Mouse (Mus musculus) C2C12 (cell line): ENCODE results near the gene Klf15.

Source experiments
- CEBPB ChIP-seq: IDR thresholded peaks from one replicate; pipeline ENCODE4 v1.6.1; 2011; ENCODE audit warnings: low read depth, mild to moderate bottlenecking, control low read depth, moderate library complexity
- CTCF ChIP-seq: IDR thresholded peaks from one replicate; pipeline ENCODE4 v1.5.1; 2011; ENCODE audit not compliant: control insufficient read depth, insufficient read depth, insufficient read length
- MAX ChIP-seq: IDR thresholded peaks from one replicate; pipeline ENCODE4 v1.6.1; 2011; ENCODE audit warnings: mild to moderate bottlenecking, control low read depth
- MYOG ChIP-seq: IDR thresholded peaks from one replicate; pipeline ENCODE4 v1.6.1; 2011; ENCODE audit not compliant: control insufficient read depth, insufficient read length; ENCODE audit errors: extremely low read depth

GRCm38 (mm10) chr6:90429911-90430310 lies 32.5 kb upstream of the Klf15 start:
- TF ChIP-seq MYOG (no peak), CTCF (no peak), CEBPB (no peak), MAX (no peak)
